Mouse (Mus musculus) bone marrow macrophage, adult 2 months (primary cell): ENCODE data around the gene Ccdc170.

Experiments
- CTCF ChIP-seq: IDR thresholded peaks from 2 replicates; pipeline ENCODE4 v1.5.1; 2012; ENCODE audit warnings: low read depth, mild to moderate bottlenecking, low read length, moderate library complexity
- POLR2A ChIP-seq: IDR thresholded peaks from 2 replicates; pipeline ENCODE4 v1.6.1; 2012; ENCODE audit warnings: mild to moderate bottlenecking, low read depth, low read length, borderline replicate concordance

DNA sequence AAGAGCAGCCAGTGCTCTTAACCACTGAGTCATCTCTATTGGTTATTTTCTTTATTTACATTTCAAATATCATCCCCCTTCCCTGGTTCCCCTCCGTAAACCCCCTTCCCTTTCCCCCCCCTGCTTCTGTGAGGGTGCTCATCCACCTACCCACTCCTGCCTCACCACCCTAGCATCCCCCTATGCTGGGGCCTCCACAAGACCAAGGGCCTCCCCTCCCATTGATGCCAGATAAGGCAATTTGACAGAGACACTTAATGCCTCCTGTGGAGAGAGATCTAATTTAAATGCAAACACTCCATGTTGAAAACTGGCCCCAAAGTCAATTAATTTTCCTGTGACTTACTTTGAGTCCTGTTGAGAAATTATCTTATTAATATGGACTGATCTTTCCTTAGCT, 9.7 kb downstream of the Ccdc170 start:
- TF ChIP-seq POLR2A (no peak), CTCF (no peak)
